Mouse (Mus musculus) heart, adult 2 months (tissue): Measurements from ENCODE around the gene C77080.

Experiments
- CTCF ChIP-seq: fragments of 200-600 bp; IDR thresholded peaks from 2 replicates; pipeline ENCODE4 v1.8.1; 2022; ENCODE audit warnings: antibody characterized with exemption, mild to moderate bottlenecking, moderate library complexity
- EP300 ChIP-seq: fragments of 200-500 bp; IDR thresholded peaks from 2 replicates; pipeline ENCODE4 v1.6.1; 2011; ENCODE audit warnings: low read depth, low read length, control low read depth; ENCODE audit not compliant: insufficient read depth
- POLR2A ChIP-seq: fragments of 200-500 bp; IDR thresholded peaks from 2 replicates; pipeline ENCODE4 v1.6.1; 2011; ENCODE audit warnings: mild to moderate bottlenecking, low read depth, low read length, control low read depth; ENCODE audit not compliant: insufficient read depth

DNA sequence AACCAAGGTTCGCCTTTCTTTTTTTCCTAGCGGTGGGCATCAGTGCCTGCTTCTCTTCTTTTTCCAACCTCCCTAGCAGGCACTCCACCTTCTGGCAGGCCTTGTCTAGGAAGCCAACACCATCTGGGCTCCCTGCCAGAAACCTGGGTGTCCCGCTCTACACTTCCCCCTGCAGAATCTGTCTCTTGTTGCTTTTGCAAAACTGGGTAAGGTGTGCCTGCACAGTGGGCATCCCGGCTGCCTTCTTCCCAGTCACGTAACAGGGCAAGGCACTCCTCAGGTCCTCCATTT, 11.5 kb upstream of the C77080 start:
- peak; percentile 43 for TF ChIP-seq CTCF
- TF ChIP-seq POLR2A: no peak
- TF ChIP-seq EP300: no peak
